Mouse (Mus musculus) spleen, postnatal 10 days (tissue): ENCODE data around the gene Krt83.

Experiments used
- DNase-seq, 2 experiments: peaks; one replicate each; pipeline ENCODE4 v3.0.0; 2021 to 2022; ENCODE audit warnings: low spot score in 2 of 2

Gene Krt83

DNA sequence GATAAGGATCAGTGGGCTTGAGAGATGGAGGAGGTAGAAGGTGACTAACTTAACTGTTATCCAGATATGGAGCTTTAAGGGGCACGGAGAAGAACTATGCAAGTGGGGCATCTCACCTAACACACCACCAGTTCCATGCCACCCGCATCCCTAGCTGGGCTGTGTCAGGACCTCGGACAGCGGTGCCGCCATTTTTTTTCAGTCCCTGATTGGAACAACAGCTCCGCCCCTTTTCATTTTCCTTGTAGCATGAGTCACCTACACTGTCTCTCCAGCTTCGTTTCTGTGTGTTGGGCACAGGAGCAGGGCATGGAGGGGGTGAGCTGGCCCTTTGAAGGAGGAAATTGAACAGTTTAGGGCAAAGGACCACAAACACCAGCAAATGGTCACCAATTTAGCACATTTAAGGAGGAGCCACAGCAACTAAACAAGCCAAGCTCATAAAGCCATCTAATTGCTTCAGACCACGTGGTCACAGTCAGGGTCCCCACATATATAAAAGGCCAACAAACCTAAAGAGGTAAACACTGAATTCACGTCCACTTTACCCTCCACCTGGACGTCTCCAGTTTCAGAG is 18.3 kb downstream of the Krt83 start, which contains the start of gene Krt86:
Krt86 (plus strand) TSS at position 527 of the 577 bp plus-strand sequence.
- DNase-seq = no peak

GRCm38 (mm10) chr15:101469093-101469492 is 22.2 kb downstream of the Krt83 start:
- no peak for DNase-seq

DNA sequence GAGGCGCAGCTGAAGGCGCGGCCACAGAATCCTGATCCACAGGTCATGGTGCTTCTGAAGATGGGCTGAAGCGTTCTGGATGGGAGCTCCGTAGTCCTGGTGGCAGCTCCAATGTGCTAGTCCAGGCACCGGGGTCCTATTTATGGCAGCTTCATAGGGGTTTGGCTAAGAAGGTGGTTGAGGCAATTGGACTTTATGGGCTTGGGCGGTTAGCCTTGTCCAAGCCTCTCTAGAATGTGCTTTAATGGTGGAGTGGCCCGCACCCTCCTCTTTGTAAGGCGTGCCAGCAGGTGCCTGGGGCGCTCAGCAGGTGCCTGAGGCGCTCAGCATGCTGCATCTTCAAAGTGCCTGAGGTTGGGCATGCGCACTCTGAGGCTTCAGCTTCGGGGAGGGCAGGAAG is 27.7 kb downstream of the Krt83 start, which contains the start of gene Krt81:
Krt81 (minus strand) TSS at position 101 of the 400 bp plus-strand sequence.
- no peak for DNase-seq

DNA sequence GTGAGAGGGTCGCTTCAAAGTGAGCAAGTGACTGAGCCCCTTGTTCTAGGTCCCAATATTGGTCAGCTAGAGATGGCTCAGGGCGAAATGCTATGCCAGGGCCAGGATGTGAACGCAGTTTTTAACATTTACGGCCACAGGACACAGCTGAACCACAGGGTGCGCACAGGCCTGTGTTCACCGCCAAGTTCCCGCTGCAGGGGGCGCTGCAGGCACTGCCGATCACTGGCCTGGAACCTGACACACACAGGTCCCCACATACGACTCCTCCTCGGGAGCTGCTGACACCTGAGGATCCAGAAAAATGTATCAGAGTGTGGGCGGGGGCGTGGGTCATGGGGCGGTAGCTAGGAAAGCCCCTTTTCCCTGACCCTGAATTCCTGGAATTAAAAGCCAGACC is 32.0 kb downstream of the Krt83 start:
- no peak for DNase-seq

DNA sequence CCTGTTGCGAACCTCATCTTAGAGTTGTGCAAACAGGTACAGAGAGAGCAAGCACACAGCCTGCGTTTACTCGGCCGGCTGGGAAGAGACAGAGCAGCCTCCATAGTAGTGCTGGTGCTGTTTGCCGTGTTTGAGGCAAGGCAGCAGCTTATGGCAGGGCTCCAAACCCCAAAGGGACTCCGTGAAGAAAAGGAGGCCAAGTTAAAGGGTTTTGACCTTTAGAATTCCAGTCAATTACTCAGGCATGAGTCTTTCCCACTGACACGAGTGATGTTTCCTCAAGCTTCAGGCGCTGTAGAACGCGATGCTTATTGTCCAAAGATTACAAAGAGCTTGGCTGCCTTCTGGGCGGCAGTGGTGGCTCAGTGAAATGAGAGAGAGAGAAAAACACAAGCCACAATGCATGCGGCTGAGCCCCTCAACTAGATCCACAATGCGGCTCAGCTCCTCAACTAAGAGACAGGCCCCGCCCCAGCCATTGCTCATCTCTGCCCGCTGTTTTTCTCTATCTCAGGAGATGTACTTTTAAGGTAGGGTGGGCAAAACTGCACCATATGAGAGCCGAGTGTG is 32.9 kb downstream of the Krt83 start:
- DNase-seq = no peak

GRCm38 (mm10) chr15:101455891-101456290 is 35.4 kb downstream of the Krt83 start:
- no peak for DNase-seq

DNA sequence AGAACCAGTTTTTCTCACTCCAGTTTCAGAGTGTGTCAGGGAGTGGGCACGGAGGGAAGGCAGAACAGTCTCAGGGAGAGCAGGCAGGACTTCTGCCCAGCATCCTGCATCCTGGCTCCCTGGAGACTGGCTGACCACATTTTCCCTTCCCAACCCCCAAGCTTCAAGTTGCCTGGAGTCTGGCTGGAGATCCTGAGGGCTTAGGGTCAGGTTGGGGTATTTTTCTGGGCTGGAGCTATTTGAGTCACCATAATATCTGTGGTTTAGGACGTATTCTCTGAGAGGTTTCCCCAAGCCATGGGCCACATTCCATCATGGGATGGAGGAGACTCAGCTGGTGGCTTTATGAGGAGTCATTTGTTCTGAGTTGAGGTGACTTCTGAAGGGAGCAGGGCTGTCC is 36.0 kb downstream of the Krt83 start:
- no peak for DNase-seq

- DNase-seq = no peak
Measured at GRCm38 (mm10) chr15:101454774-101455173, 36.5 kb downstream of the Krt83 start.

- DNase-seq = peak; percentile 20 to 70
Measured at GRCm38 (mm10) chr15:101453093-101453736, 38.1 kb downstream of the Krt83 start.

DNA sequence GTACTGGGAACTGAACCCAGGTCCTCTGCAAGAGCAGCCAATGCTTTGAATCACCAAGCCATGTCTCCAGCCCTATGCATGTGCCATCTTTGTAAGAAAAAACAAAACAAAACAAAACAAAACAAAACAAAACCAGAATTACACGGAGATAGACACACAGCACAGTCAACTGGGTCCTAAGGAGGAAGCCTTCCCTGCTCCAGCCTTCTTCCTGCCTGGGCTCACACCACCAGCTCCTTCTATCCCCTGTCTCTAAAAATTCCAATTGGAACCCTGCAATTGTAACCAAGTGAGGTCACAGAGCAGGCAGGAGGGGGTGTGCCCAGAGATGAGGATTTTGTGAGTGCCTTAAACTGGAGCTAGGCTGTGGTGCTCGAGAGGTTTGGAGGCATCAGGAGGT is 43.9 kb downstream of the Krt83 start, which contains the start of gene Krt88:
Krt88 (plus strand) TSS at position 301 of the 400 bp plus-strand sequence.
- no peak for DNase-seq

DNA sequence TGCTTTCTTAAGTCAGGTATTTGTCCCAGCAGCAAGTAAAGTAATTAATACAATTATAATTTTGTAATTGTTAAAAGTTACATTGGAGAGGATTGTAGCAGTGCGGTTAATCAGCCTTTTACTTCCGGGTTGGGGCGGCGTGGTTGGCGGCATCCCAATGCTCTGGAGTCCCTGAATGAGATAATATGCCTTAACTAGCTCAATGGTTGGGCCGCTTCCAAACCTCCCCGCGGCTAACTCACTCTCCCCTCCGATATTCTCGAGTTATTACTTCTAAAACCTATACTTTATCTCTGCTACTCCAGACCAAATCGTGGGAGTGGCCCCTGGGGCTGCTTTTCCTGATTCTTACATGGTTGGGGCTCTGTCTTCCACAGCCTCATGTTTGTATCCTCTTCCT is 44.7 kb downstream of the Krt83 start:
- no peak for DNase-seq

GRCm38 (mm10) chr15:101440837-101441236 is 50.5 kb downstream of the Krt83 start:
- DNase-seq = no peak

- no peak for DNase-seq
Measured at GRCm38 (mm10) chr15:101438555-101438954, 52.8 kb downstream of the Krt83 start, which contains the start of gene Krt87. Krt87 (minus strand) TSS chr15:101438804.

GRCm38 (mm10) chr15:101436611-101437010 is 54.7 kb downstream of the Krt83 start:
- DNase-seq = no peak
